Mouse (Mus musculus) naive thymus-derived CD4-positive, alpha-beta T cell, adult 2 months (primary cell): ENCODE measurements at regions not wholly inside any gene's neighbourhood (a gene's known extent, or its start where the extent isn't known, plus 50 kb on each side); places are given as distances from the start of the nearest gene placed in this dataset.
A peak's percentile ranks its signal among the peaks of the same experiment; 100 is the strongest.
"Not testable (repeated sequence)": the region's sequence is repeated elsewhere in the genome, so short reads cannot be mapped to it uniquely, and the experiment has no call there.

Experiments used
- DNase-seq: peaks from one replicate; pipeline ENCODE4 v3.0.0-alpha.2; 2011; ENCODE audit warnings: low read depth

DNA sequence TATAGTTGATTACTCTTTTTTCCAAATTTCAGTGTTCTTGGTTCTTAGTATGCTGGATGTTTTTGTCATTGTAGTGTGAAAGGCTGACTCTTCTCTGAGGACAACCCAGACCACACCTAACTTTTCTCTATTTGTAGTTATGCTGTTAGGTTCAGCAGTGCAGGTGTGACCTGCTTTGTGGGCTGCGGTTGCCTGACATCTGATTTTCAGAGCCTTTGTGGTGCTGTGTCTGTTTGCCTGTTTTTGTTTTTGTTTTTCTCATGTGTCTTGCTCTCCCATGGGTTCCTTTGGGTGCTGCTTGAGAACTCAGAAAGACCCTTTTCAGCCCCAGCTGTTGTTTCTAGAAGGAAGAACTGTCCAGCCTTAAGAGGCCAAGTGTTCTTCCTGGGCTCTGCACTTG lies 52.0 kb upstream of the Trpm1 start:
- DNase-seq, result peak; percentile 76

- DNase-seq, result peak; percentile 16
These were observed 54.0 kb upstream of the Trpm1 start for GRCm38 (mm10) chr7:64099606-64100005.

DNA sequence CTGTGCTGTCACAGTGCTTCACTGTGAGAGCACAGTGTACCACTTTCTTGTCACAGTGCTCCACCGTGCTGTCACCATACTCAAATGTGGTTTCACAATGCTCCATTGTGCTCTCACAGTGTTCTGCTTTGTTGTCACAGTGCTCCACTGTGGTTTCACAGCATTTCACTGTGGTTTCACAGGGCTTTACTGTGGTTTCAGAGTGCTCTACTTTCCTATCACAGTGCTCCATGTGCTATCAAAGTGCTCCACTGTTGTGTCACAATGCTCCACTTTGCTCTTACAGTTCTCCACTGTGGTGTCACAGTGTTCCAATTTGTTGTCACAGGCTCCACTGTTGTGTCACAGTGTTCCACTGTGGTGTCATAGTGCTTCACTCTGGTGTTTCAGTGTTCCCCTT lies 63.6 kb upstream of the Trpm1 start:
- DNase-seq, result peak; percentile 51

DNA sequence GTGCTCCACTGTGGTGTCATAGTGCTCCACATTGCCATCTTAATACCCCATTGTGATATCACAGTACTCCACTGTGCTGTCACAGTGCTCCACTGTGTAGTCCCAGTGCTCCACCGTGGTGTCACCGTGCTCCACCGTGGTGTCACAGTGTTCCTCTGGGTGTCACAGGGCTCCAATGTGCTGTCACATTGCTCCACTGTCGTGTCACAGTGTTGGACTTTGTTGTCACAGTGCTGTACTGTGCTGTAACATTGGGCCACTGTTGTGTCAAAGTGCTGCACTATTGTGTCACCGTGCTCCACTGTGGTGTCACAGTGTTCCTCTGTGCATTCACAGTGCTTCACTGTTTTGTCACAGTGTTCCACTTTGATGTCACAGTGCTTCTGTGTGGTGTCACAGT lies 64.6 kb upstream of the Trpm1 start:
- no peak for DNase-seq

- DNase-seq, result not testable (repeated sequence)
These were observed 69.7 kb upstream of the Trpm1 start for GRCm38 (mm10) chr7:64083978-64084377.

DNA sequence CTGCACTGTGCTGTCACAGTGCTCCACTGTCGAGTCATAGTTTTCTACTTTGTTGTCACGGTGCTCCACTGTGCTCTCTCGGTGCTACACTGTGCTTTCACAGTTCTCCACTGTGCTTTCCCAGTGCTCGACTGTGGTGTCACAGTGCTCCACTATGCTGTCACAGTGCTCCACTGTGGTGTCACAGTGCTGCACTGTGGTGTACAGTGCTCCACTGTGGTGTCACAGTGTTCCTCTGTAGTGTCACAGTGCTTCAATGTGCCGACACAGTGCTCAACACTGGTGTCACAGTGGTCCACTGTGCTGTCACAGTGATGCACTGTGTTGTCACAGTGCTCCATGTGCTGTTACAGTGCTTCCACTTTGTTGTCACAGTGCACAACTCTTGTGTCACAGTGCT lies 71.0 kb upstream of the Trpm1 start:
- DNase-seq, result no peak

DNA sequence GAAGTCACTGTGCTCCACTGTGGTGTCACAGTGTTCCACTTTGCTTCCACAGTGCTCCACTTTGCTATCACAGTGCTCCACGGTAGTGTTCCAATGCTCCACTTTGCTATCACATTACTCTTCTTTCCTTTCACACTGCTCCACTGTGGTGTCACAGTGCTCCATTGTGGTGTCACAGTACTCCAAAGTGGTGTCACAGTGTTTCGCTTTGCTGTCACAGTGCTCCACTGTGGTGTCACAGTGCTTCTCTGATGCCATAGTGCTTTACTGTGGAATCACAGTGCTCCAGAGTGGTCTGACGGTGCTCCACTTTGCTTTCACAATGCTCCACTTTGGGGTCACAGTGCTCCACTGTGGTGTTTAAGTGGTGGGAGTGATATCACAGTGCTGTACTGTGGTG lies 71.4 kb upstream of the Trpm1 start:
- no peak for DNase-seq

GRCm38 (mm10) chr7:64081618-64082017 lies 72.0 kb upstream of the Trpm1 start:
- DNase-seq, result no peak

GRCm38 (mm10) chr7:64081019-64081418 lies 72.6 kb upstream of the Trpm1 start:
- DNase-seq, result peak; percentile 23

DNA sequence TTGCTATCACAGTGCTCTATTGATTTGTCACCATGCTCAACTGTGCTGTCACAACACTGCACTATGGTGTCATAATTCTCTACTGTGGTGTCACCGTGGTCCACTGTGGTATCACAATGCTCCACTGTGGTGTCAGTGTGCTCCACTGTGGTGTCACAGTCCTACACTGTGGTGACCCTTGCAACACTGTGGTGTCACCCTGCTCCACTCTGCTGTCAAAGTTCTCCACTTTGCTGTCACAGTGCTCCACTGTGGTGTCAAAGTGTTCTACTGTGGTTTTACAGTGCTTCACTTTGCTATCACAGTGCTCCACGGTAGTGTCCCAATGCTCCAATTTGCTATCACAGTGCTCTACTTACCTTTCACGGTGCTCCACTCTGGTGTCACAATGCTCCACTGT lies 74.3 kb upstream of the Trpm1 start:
- DNase-seq, result no peak

DNA sequence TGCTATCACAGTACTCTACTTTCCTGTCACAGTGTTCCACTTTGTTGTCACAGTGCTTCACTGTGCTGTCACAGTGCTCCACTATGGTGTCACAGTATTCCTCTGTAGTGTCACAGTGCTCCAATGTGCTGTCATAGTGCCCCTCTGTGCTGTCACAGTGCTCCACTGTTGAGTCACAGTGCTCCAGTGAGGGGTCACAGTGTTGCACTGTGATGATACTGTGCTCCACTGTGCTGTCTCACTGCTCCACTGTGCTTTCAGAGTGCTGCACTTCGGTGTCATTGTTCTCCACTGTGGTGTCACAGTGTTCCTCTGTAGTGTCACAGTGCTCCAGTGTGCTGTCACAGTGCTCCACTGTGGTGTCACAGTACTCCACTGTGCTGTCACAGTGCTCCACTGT lies 75.0 kb upstream of the Trpm1 start:
- peak; percentile 31 for DNase-seq

DNA sequence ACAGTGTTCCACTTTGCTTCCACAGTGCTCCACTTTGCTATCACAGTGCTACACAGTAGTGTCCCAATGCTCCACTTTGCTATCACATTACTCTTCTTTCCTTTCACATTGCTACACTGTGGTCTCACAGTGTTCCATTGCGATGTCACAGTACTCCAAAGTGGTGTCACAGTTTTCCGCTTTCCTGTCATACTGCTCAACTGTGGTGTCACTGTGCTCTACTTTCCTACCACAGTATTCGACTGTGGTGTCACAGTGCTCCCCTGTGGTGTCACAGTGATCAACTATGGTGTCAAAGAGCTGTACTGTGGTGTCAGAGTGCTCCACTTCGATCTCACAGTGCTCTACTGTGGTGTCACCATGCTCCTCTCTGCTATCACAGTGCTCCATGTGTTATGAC lies 76.1 kb upstream of the Trpm1 start:
- peak; percentile 64 for DNase-seq

GRCm38 (mm10) chr7:64076764-64077360 lies 76.8 kb upstream of the Trpm1 start:
- peak; percentile 71 for DNase-seq

- peak; percentile 27 for DNase-seq
These were observed 77.8 kb upstream of the Trpm1 start for GRCm38 (mm10) chr7:64075696-64076313.

DNA sequence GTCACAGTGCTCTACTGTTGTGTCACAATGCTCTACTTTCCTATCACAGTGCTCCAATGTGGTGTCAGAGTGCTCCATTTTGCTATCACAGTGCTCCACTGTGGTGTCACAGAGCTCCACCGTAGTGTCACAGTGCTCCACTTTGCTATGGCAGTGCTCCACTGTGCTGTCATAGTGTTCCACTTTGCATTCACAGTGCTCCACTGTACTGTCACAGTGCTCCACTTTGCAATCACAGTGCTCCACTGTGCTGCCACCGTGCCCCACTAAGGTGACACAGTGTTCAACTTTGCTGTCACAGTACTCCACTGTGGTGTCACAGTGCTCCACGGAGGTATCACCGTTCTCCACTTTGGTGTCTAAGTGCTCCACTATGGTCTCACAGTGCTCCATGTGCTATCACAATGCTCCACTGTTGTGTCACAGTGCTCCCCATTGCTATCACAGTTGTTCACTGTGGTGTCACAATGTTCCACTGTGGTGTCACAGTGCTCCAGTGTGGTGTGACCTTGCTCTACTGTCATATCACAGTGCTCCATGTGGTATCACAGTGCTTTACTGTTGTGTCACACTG lies 78.9 kb upstream of the Trpm1 start:
- DNase-seq, result no peak

DNA sequence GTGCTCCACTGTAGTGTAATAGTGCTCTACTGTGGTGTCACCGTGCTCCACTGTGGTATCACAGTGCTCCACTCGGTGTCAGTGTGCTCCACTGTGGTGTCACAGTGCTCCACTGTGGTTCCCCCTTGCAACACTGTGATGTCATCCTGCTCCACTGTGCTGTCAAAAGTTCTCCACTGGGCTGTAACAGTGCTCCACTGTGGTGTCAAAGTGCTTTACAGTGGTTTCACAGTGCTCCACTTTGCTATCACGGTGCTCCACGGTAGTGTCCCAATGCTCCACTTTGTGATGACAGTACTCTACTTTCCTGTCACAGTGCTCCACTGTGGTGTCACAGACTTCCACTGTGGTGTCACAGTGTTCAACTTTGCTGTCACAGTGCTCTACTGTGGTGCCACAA lies 79.4 kb upstream of the Trpm1 start:
- no peak for DNase-seq

- no peak for DNase-seq
These were observed 79.9 kb upstream of the Trpm1 start for GRCm38 (mm10) chr7:64073781-64074180.

DNA sequence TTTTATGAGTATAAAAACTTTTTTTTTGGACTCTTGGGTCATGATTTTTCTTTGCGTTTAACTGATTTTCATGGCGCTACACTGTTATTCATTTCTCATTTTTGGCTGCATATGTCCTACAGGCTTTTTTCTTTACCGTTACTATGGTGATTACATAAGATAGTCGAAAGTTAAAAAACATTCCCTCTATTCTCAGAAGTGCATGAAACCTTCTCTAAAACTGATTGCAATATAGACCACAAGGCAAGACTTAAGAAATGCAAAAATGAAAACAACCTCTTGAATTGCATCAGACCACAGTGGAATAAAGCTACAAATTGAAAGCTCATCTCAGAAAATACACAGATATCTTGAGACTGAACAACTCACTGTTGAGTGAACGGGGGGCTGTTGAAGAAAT lies 82.7 kb upstream of the Trpm1 start:
- DNase-seq, result no peak

- no peak for DNase-seq
These were observed 87.9 kb upstream of the Trpm1 start for GRCm38 (mm10) chr7:64065529-64066247.

GRCm38 (mm10) chr7:64064460-64065241 lies 89.0 kb upstream of the Trpm1 start:
- no peak for DNase-seq

- DNase-seq, result peak; percentile 76
These were observed 92.5 kb upstream of the Trpm1 start for GRCm38 (mm10) chr7:64061170-64061569.

DNA sequence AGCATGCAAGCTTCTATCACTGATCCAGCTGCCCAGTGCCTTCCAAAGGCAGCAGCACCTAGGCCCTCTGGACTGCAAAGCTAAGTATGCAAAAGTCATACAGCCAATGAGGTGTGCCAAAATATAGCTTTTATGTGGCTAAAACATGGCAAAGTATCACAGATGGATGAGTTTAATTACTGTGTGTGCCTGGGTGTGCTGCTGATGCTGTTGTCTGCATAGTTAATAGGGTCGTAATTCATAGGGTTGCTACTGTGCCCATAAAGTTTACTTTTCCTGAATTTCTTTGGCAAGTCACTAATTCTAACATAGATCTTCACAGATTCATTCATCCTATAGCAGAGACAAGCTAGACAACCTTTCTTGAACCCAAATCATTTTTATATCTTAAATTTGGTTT lies 93.1 kb upstream of the Trpm1 start:
- DNase-seq, result no peak
